Mouse (Mus musculus) megakaryocyte-erythroid progenitor cell, adult 5 weeks (primary cell): ENCODE measurements around the gene Etfb. TPM values are rescaled to one million over a fixed set of nuclear protein-coding genes. Genes with fewer than 3 reads are reported as not detected.

Experiments used
- polyA plus RNA-seq: library from polyadenylated mRNA; stranded (reverse); fragments of >175 nt; gene quantifications from 2 replicates; pipeline ENCODE4 v1.2.3, GENCODE M21; 2012

The Etfb gene
- polyA plus RNA-seq: 228 and 243 TPM in 2 replicates

GRCm38 (mm10) chr7:43443917-43444293 is at the start of gene Etfb, which contains the start of gene Gm45233:
Etfb (plus strand) TSS chr7:43444083.
Gm45233 (plus strand) TSS chr7:43444128.

GRCm38 (mm10) chr7:43408131-43408553 is 35.7 kb upstream of the Etfb start, which contains the start of gene Siglecg:
Siglecg (plus strand) TSS chr7:43408204.

GRCm38 (mm10) chr7:43427406-43427805 is 16.5 kb upstream of the Etfb start, which contains the start of gene Lim2:
Lim2 (plus strand) TSS chr7:43427670.

GRCm38 (mm10) chr7:43436341-43437255 is 7.3 kb upstream of the Etfb start, which contains the start of gene Nkg7:
Nkg7 (plus strand) TSS chr7:43437073.

GRCm38 (mm10) chr7:43440482-43440881 is 3.4 kb upstream of the Etfb start, which contains the start of gene Cldnd2:
Cldnd2 (plus strand) TSS chr7:43440782.

GRCm38 (mm10) chr7:43462851-43463250 is 19.0 kb downstream of the Etfb start, which contains the start of gene Vsig10l:
Vsig10l (plus strand) TSS chr7:43463151.

GRCm38 (mm10) chr7:43489631-43490125 is 45.8 kb downstream of the Etfb start, which contains the start of gene Iglon5:
Iglon5 (minus strand) TSS chr7:43490075.

Other genes with a start within 250 kb of the Etfb start
- 3.8 and 4.9 TPM in 2 replicates for gene Zfp715, start 130.8 kb upstream of the Etfb start, polyA plus RNA-seq
- 9.8 and 10.6 TPM in 2 replicates for gene Siglecf, start 92.7 kb upstream of the Etfb start, polyA plus RNA-seq
- gene Siglecg, start 35.9 kb upstream of the Etfb start, polyA plus RNA-seq: 9.9 and 20.2 TPM in 2 replicates
- 3.0 and 3.5 TPM in 2 replicates for gene Lim2, start 16.4 kb upstream of the Etfb start, polyA plus RNA-seq
- gene Nkg7, start 7.0 kb upstream of the Etfb start, polyA plus RNA-seq: 20.5 and 36.9 TPM in 2 replicates
- gene Cldnd2, start 3.3 kb upstream of the Etfb start, polyA plus RNA-seq: 0.26 TPM in 1 of 2 replicates, not detected in the other
- gene Gm45233, start within 50 bp of the Etfb start, polyA plus RNA-seq: 0.39 and 0.93 TPM in 2 replicates
- 21.8 and 23.6 TPM in 2 replicates for gene Vsig10l, start 19.1 kb downstream of the Etfb start, polyA plus RNA-seq
- 0.09 TPM in 1 of 2 replicates, not detected in the other for gene Iglon5, start 46.0 kb downstream of the Etfb start, polyA plus RNA-seq
- gene 4931406B18Rik, start 61.9 kb downstream of the Etfb start, polyA plus RNA-seq: 0.05 and 0.07 TPM in 2 replicates
- 3.4 and 4.1 TPM in 2 replicates for gene Cd33, start 100.3 kb downstream of the Etfb start, polyA plus RNA-seq
- gene Zfp658, start 118.2 kb downstream of the Etfb start, polyA plus RNA-seq: 0.25 and 0.46 TPM in 2 replicates
- 0.04 and 0.14 TPM in 2 replicates for gene Zfp719, start 135.5 kb downstream of the Etfb start, polyA plus RNA-seq
- not detected in 2 replicates for gene Zfp819, start 163.1 kb downstream of the Etfb start, polyA plus RNA-seq
- not detected in 2 replicates for gene Ceacam18, start 190.6 kb downstream of the Etfb start, polyA plus RNA-seq
- 0.99 and 3.2 TPM in 2 replicates for gene Siglece, start 216.1 kb downstream of the Etfb start, polyA plus RNA-seq
- gene Ctu1, start 227.9 kb downstream of the Etfb start, polyA plus RNA-seq: 18.6 and 19.4 TPM in 2 replicates
- gene Klk14, start 246.3 kb downstream of the Etfb start, polyA plus RNA-seq: not detected in 2 replicates